Mouse (Mus musculus) embryonic stem cell, embryonic (primary cell): Measurements from ENCODE around the gene Mtrex.

ENCODE experiments used
- CTCF ChIA-PET, 4 experiments: fragments of 300-600 bp in 2 of 4; fragments of 350-600 bp in 2 of 4; sonication (Branson Sonifier 250); formaldehyde crosslinking; loops; one replicate each; lab custom pipeline; 2022; ENCODE audit warnings: inconsistent platforms in 2 of 4; lab: Charles Lee
- POLR2A ChIA-PET, 4 experiments: fragments of 300-600 bp in 2 of 4; fragments of 350-600 bp in 2 of 4; sonication (Branson Sonifier 250); formaldehyde crosslinking; loops; one replicate each; lab custom pipeline; 2022; ENCODE audit warnings: antibody characterized with exemption in 4 of 4, inconsistent platforms in 1 of 4; lab: Charles Lee

The Mtrex gene

GRCm38 (mm10) chr13:112822413-112822812, 104.8 kb downstream of the Mtrex start:
- CTCF ChIA-PET = no interaction called here
- POLR2A ChIA-PET = no interaction called here

GRCm38 (mm10) chr13:112818125-112818524, 109.1 kb downstream of the Mtrex start:
- CTCF ChIA-PET = no interaction called here
- POLR2A ChIA-PET = interaction anchor here in 2 of 4 experiments (0.6 to 2.7 kb wide), 9 partner anchors 9 to 117 kb away, joined by 3 to 9 read pairs (median 3); partner anchors contain the start of gene Plpp1 (in 1 of the 2)
